Mouse (Mus musculus) forebrain, embryonic 15.5 days (tissue): Measurements from ENCODE around the gene B3galt1. TPM values are rescaled to one million over a fixed set of nuclear protein-coding genes. Genes with fewer than 3 reads are reported as not detected.

Experiments used
- ATAC-seq: fragments of 200-750 bp; cut with Nextera tagmentation; replicated peaks from 2 replicates; pipeline ENCODE4 v1.8.0; 2017; ENCODE audit warnings: mild to moderate bottlenecking, moderate TSS enrichment, moderate library complexity
- H3K27ac ChIP-seq: fragments of 300-500 bp; sonication (generic); replicated peaks from 2 replicates; pipeline ENCODE4 v1.5.1; 2015; ENCODE audit warnings: mild to moderate bottlenecking, inconsistent platforms
- H3K27me3 ChIP-seq: fragments of 300-500 bp; sonication (generic); 2 replicates; pipeline ENCODE4 v1.6.1; 2015; ENCODE audit warnings: inconsistent platforms
- H3K36me3 ChIP-seq: fragments of 300-500 bp; sonication (generic); 2 replicates; pipeline ENCODE4 v1.6.1; 2015; ENCODE audit warnings: mild to moderate bottlenecking, inconsistent platforms
- H3K4me1 ChIP-seq: fragments of 300-500 bp; sonication (generic); 2 replicates; pipeline ENCODE4 v1.6.1; 2015; ENCODE audit warnings: inconsistent platforms
- H3K4me2 ChIP-seq: fragments of 300-500 bp; sonication (generic); replicated peaks from 2 replicates; pipeline ENCODE4 v1.6.1; 2015; ENCODE audit warnings: mild to moderate bottlenecking, inconsistent platforms
- H3K4me3 ChIP-seq: fragments of 300-500 bp; sonication (generic); 2 replicates; pipeline ENCODE4 v1.5.1; 2015; ENCODE audit warnings: mild to moderate bottlenecking, inconsistent platforms
- H3K9ac ChIP-seq: fragments of 300-500 bp; sonication (generic); replicated peaks from 2 replicates; pipeline ENCODE4 v1.6.1; 2015; ENCODE audit warnings: mild to moderate bottlenecking, inconsistent platforms
- H3K9me3 ChIP-seq: fragments of 300-500 bp; sonication (generic); 2 replicates; pipeline ENCODE4 v1.6.1; 2016; ENCODE audit warnings: inconsistent platforms
- WGBS: fragments of 180-500 bp; shearing (Covaris S2); methylation state at CpG from one replicate; pipeline ENCODE4 v1.1.7; 2015; ENCODE audit warnings: mixed read lengths; 5-methylcytosine and 5-hydroxymethylcytosine counted together
- polyA plus RNA-seq: library from polyadenylated mRNA; unstranded; fragments of >200 nt; fragmentation: Nextera tagmentation; extraction: Ambion mirVana; gene quantifications from 2 replicates; pipeline ENCODE4 v1.2.1, GENCODE M21; 2015

Gene B3galt1
- polyA plus RNA-seq, 1 experiment from 2014 or later: 56.0 TPM

GRCm38 (mm10) chr2:68086101-68086500 is 520.4 kb downstream of the B3galt1 start:
- H3K27ac ChIP-seq: no peak overlapping the region
- H3K4me3 ChIP-seq: no peak overlapping the region
- H3K36me3 ChIP-seq: no peaks in the 10 kb centered on the region
- H3K9ac ChIP-seq: no peak overlapping the region
- no peaks in the 10 kb centered on the region for H3K27me3 ChIP-seq
- H3K4me1 ChIP-seq: peaks cover under 1% of the 10 kb centered on the region; the same call in 1 of the 2 replicates
- 77% methylated on average over 4 of the region's 4 CpGs for WGBS
- no peak for ATAC-seq
- no peak overlapping the region for H3K4me2 ChIP-seq
- H3K9me3 ChIP-seq: no peaks in the 10 kb centered on the region

- H3K36me3 ChIP-seq: no peaks in the 10 kb centered on the region
- no peak overlapping the region for H3K4me2 ChIP-seq
- 80% methylated on average over 2 of the region's 2 CpGs for WGBS
- H3K4me3 ChIP-seq: no peak overlapping the region
- H3K4me1 ChIP-seq: no peaks in the 10 kb centered on the region
- no peak overlapping the region for H3K27ac ChIP-seq
- no peaks in the 10 kb centered on the region for H3K27me3 ChIP-seq
- no peaks in the 10 kb centered on the region for H3K9me3 ChIP-seq
- H3K9ac ChIP-seq: no peak overlapping the region
- ATAC-seq: no peak
Observed at GRCm38 (mm10) chr2:68091559-68091958, 525.9 kb downstream of the B3galt1 start.

GRCm38 (mm10) chr2:68104641-68105040 is 539.0 kb downstream of the B3galt1 start:
- H3K36me3 ChIP-seq: no peaks in the 10 kb centered on the region
- no peak overlapping the region for H3K9ac ChIP-seq
- no peak overlapping the region for H3K4me2 ChIP-seq
- H3K27ac ChIP-seq: 0 out of 2 replicates have a peak overlapping the region, but pooled peaks have one; percentile 6
- H3K27me3 ChIP-seq: no peaks in the 10 kb centered on the region
- peak; percentile 51; the same call in 1 of the 2 replicates for ATAC-seq
- H3K4me1 ChIP-seq: no peaks in the 10 kb centered on the region
- WGBS: 21% methylated on average over 4 of the region's 4 CpGs
- H3K4me3 ChIP-seq: no peak overlapping the region
- no peaks in the 10 kb centered on the region for H3K9me3 ChIP-seq

- no peak for ATAC-seq
- H3K4me1 ChIP-seq: no peaks in the 10 kb centered on the region
- H3K27ac ChIP-seq: no peak overlapping the region
- H3K4me2 ChIP-seq: no peak overlapping the region
- WGBS: 79% methylated on average over 8 of the region's 8 CpGs
- peaks cover 8% of the 10 kb centered on the region; the same call in 1 of the 2 replicates for H3K36me3 ChIP-seq
- no peak overlapping the region for H3K9ac ChIP-seq
- no peak overlapping the region for H3K4me3 ChIP-seq
- no peaks in the 10 kb centered on the region for H3K9me3 ChIP-seq
- H3K27me3 ChIP-seq: no peaks in the 10 kb centered on the region
Observed at GRCm38 (mm10) chr2:68118076-68118475, 552.4 kb downstream of the B3galt1 start.

- no peak for ATAC-seq
- Histone ChIP-seq H3K36me3 (no peaks in the 10 kb centered on the region), H3K4me3 (no peak overlapping the region), H3K4me1 (no peaks in the 10 kb centered on the region), H3K4me2 (no peak overlapping the region), H3K9ac (no peak overlapping the region), H3K9me3 (no peaks in the 10 kb centered on the region), H3K27me3 (no peaks in the 10 kb centered on the region), H3K27ac (no peak overlapping the region)
- 64% methylated on average over 6 of the region's 6 CpGs for WGBS
Observed at GRCm38 (mm10) chr2:68124751-68125150, 559.1 kb downstream of the B3galt1 start.

GRCm38 (mm10) chr2:68141094-68141493 is 575.4 kb downstream of the B3galt1 start:
- Histone ChIP-seq H3K27me3 (no peaks in the 10 kb centered on the region), H3K36me3 (no peaks in the 10 kb centered on the region), H3K4me1 (no peaks in the 10 kb centered on the region), H3K4me3 (no peak overlapping the region), H3K4me2 (no peak overlapping the region), H3K27ac (no peak overlapping the region), H3K9ac (no peak overlapping the region), H3K9me3 (no peaks in the 10 kb centered on the region)
- no peak for ATAC-seq
- 87% methylated on average over 2 of the region's 2 CpGs for WGBS

GRCm38 (mm10) chr2:68143292-68143691 is 577.6 kb downstream of the B3galt1 start:
- WGBS: 65% methylated on average over 2 of the region's 2 CpGs
- no peaks in the 10 kb centered on the region for H3K4me1 ChIP-seq

GRCm38 (mm10) chr2:68159751-68160150 is 594.1 kb downstream of the B3galt1 start:
- WGBS: 91% methylated on average over 5 of the region's 5 CpGs

More at GRCm38 (mm10) chr2:68143292-68143691, 577.6 kb downstream of the B3galt1 start:
- Histone ChIP-seq H3K9ac (no peak overlapping the region), H3K4me3 (no peak overlapping the region), H3K9me3 (no peaks in the 10 kb centered on the region), H3K27ac (no peak overlapping the region), H3K4me2 (no peak overlapping the region), H3K36me3 (no peaks in the 10 kb centered on the region), H3K27me3 (no peaks in the 10 kb centered on the region)
- no peak for ATAC-seq

GRCm38 (mm10) chr2:68160566-68160965 is 594.9 kb downstream of the B3galt1 start:
- WGBS: 88% methylated on average over 2 of the region's 2 CpGs
- no peaks in the 10 kb centered on the region for H3K9me3 ChIP-seq
- H3K27ac ChIP-seq: no peak overlapping the region
- no peaks in the 10 kb centered on the region for H3K4me1 ChIP-seq
- H3K27me3 ChIP-seq: no peaks in the 10 kb centered on the region
- H3K36me3 ChIP-seq: no peaks in the 10 kb centered on the region
- H3K4me3 ChIP-seq: no peak overlapping the region
- ATAC-seq: no peak
- H3K4me2 ChIP-seq: no peak overlapping the region
- H3K9ac ChIP-seq: no peak overlapping the region

More at GRCm38 (mm10) chr2:68159751-68160150, 594.1 kb downstream of the B3galt1 start:
- Histone ChIP-seq H3K27ac (no peak overlapping the region), H3K9ac (no peak overlapping the region), H3K36me3 (no peaks in the 10 kb centered on the region), H3K4me1 (no peaks in the 10 kb centered on the region), H3K9me3 (no peaks in the 10 kb centered on the region), H3K4me2 (no peak overlapping the region), H3K27me3 (no peaks in the 10 kb centered on the region), H3K4me3 (no peak overlapping the region)
- ATAC-seq: no peak

GRCm38 (mm10) chr2:68162012-68162411 is 596.3 kb downstream of the B3galt1 start:
- Histone ChIP-seq H3K4me1 (no peaks in the 10 kb centered on the region), H3K27me3 (no peaks in the 10 kb centered on the region), H3K4me2 (no peak overlapping the region), H3K27ac (no peak overlapping the region), H3K36me3 (no peaks in the 10 kb centered on the region), H3K9ac (no peak overlapping the region), H3K4me3 (no peak overlapping the region), H3K9me3 (no peaks in the 10 kb centered on the region)
- WGBS: 79% methylated on average over 4 of the region's 4 CpGs
- no peak for ATAC-seq

GRCm38 (mm10) chr2:68171306-68171705 is 605.6 kb downstream of the B3galt1 start:
- no peak overlapping the region for H3K9ac ChIP-seq
- no peaks in the 10 kb centered on the region for H3K27me3 ChIP-seq
- no peak for ATAC-seq
- H3K4me2 ChIP-seq: no peak overlapping the region
- H3K4me3 ChIP-seq: no peak overlapping the region
- H3K9me3 ChIP-seq: no peaks in the 10 kb centered on the region
- H3K27ac ChIP-seq: no peak overlapping the region
- 84% methylated on average over 10 of the region's 10 CpGs for WGBS
- H3K36me3 ChIP-seq: no peaks in the 10 kb centered on the region
- H3K4me1 ChIP-seq: no peaks in the 10 kb centered on the region
